Mouse (Mus musculus) limb, embryonic 10.5 days (tissue): ENCODE results near the gene Bsnd. TPM values are rescaled to one million over a fixed set of nuclear protein-coding genes. Genes with fewer than 3 reads are reported as not detected.

Experiments used
- DNase-seq: peaks from one replicate; pipeline ENCODE4 v3.0.0-alpha.2; 2017; ENCODE audit warnings: low spot score
- H3K27ac ChIP-seq: fragments of 300-500 bp; sonication (generic); 2 replicates; pipeline ENCODE4 v1.5.1; 2016; ENCODE audit warnings: mild to moderate bottlenecking
- H3K27me3 ChIP-seq: fragments of 300-500 bp; sonication (generic); 2 replicates; pipeline ENCODE4 v1.6.1; 2016; ENCODE audit warnings: low read depth, mild to moderate bottlenecking; ENCODE audit not compliant: poor library complexity, severe bottlenecking
- H3K36me3 ChIP-seq: fragments of 300-500 bp; sonication (generic); 2 replicates; pipeline ENCODE4 v1.6.1; 2016; ENCODE audit warnings: mild to moderate bottlenecking, moderate library complexity
- H3K4me1 ChIP-seq: fragments of 300-500 bp; sonication (generic); 2 replicates; pipeline ENCODE4 v1.6.1; 2016
- H3K4me3 ChIP-seq: fragments of 300-500 bp; sonication (generic); 2 replicates; pipeline ENCODE4 v1.5.1; 2016; ENCODE audit warnings: mild to moderate bottlenecking, moderate library complexity
- H3K9me3 ChIP-seq: fragments of 300-500 bp; sonication (generic); replicated peaks from 2 replicates; pipeline ENCODE4 v1.6.1; 2016; ENCODE audit warnings: mild to moderate bottlenecking
- WGBS: fragments of 180-500 bp; shearing (Covaris S2); methylation state at CpG from one replicate; pipeline ENCODE4 v1.1.7; 2016; 5-methylcytosine and 5-hydroxymethylcytosine counted together
- polyA plus RNA-seq: library from polyadenylated mRNA; unstranded; fragments of >200 nt; fragmentation: Nextera tagmentation; extraction: Ambion mirVana; gene quantifications from 2 replicates; pipeline ENCODE4 v1.2.1, GENCODE M21; 2016

Gene Bsnd
- polyA plus RNA-seq, 1 experiment from 2014 or later = not detected

- 0 out of 2 replicates have a peak, but pooled peaks cover 3% of the 10 kb centered on the region for H3K4me1 ChIP-seq
- H3K4me3 ChIP-seq = no peak overlapping the region
- DNase-seq = no peak
- no peak overlapping the region for H3K27ac ChIP-seq
- 77% methylated on average over 14 of the region's 14 CpGs for WGBS
- H3K36me3 ChIP-seq = no peaks in the 10 kb centered on the region
- H3K9me3 ChIP-seq = no peaks in the 10 kb centered on the region
- no peaks in the 10 kb centered on the region for H3K27me3 ChIP-seq
Measured at GRCm38 (mm10) chr4:106505453-106506058, 13.5 kb upstream of the Bsnd start.

GRCm38 (mm10) chr4:106503578-106503977, 11.5 kb upstream of the Bsnd start:
- peaks cover 15% of the 10 kb centered on the region for H3K4me1 ChIP-seq
- DNase-seq = no peak
- 93% methylated on average over 3 of the region's 3 CpGs for WGBS
- no peak overlapping the region for H3K4me3 ChIP-seq
- H3K9me3 ChIP-seq = no peaks in the 10 kb centered on the region
- H3K27me3 ChIP-seq = no peaks in the 10 kb centered on the region
- H3K27ac ChIP-seq = no peak overlapping the region
- no peaks in the 10 kb centered on the region for H3K36me3 ChIP-seq

- no peak for DNase-seq
- WGBS = 91% methylated on average over 10 of the region's 10 CpGs
- Histone ChIP-seq H3K4me3 (no peak overlapping the region), H3K4me1 (peaks cover 30% of the 10 kb centered on the region), H3K9me3 (no peaks in the 10 kb centered on the region), H3K27ac (no peak overlapping the region), H3K27me3 (no peaks in the 10 kb centered on the region), H3K36me3 (no peaks in the 10 kb centered on the region)
Measured at GRCm38 (mm10) chr4:106500066-106500465, 8.0 kb upstream of the Bsnd start.

GRCm38 (mm10) chr4:106498471-106498844, 6.4 kb upstream of the Bsnd start:
- 57% methylated on average over 3 of the region's 3 CpGs for WGBS

GRCm38 (mm10) chr4:106497776-106498470, 5.8 kb upstream of the Bsnd start:
- Histone ChIP-seq H3K27me3 (no peaks in the 10 kb centered on the region), H3K4me1 (peaks cover 30% of the 10 kb centered on the region), H3K9me3 (no peaks in the 10 kb centered on the region), H3K4me3 (no peak overlapping the region), H3K27ac (no peak overlapping the region), H3K36me3 (no peaks in the 10 kb centered on the region)
- 58% methylated on average over 8 of the region's 8 CpGs for whole genome bisulfite sequencing
- no peak for DNase-seq

More at GRCm38 (mm10) chr4:106498471-106498844, 6.4 kb upstream of the Bsnd start:
- no peak for DNase-seq
- Histone ChIP-seq H3K27me3 (no peaks in the 10 kb centered on the region), H3K36me3 (no peaks in the 10 kb centered on the region), H3K4me1 (peaks cover 30% of the 10 kb centered on the region), H3K27ac (no peak overlapping the region), H3K4me3 (no peak overlapping the region), H3K9me3 (no peaks in the 10 kb centered on the region)

GRCm38 (mm10) chr4:106496833-106497232, 4.8 kb upstream of the Bsnd start:
- WGBS = 63% methylated on average over 6 of the region's 6 CpGs

GRCm38 (mm10) chr4:106493639-106494038, 1.6 kb upstream of the Bsnd start:
- H3K4me1 ChIP-seq = peaks cover 26% of the 10 kb centered on the region
- 77% methylated on average over 2 of the region's 2 CpGs for WGBS
- H3K27me3 ChIP-seq = peaks cover 3% of the 10 kb centered on the region; the same call in 1 of the 2 replicates
- H3K9me3 ChIP-seq = no peaks in the 10 kb centered on the region
- no peaks in the 10 kb centered on the region for H3K36me3 ChIP-seq
- H3K4me3 ChIP-seq = no peak overlapping the region
- DNase-seq = no peak
- no peak overlapping the region for H3K27ac ChIP-seq

More at GRCm38 (mm10) chr4:106496833-106497232, 4.8 kb upstream of the Bsnd start:
- Histone ChIP-seq H3K4me3 (no peak overlapping the region), H3K36me3 (no peaks in the 10 kb centered on the region), H3K9me3 (no peaks in the 10 kb centered on the region), H3K4me1 (peaks cover 34% of the 10 kb centered on the region), H3K27me3 (peaks cover 3% of the 10 kb centered on the region; the same call in 1 of the 2 replicates), H3K27ac (no peak overlapping the region)
- no peak for DNase-seq

GRCm38 (mm10) chr4:106490620-106491019, 1.5 kb downstream of the Bsnd start:
- H3K4me1 ChIP-seq = 0 out of 2 replicates have a peak, but pooled peaks cover 8% of the 10 kb centered on the region
- WGBS = 63% methylated on average over 4 of the region's 4 CpGs
- H3K36me3 ChIP-seq = no peaks in the 10 kb centered on the region
- H3K27ac ChIP-seq = no peak overlapping the region
- no peak overlapping the region for H3K4me3 ChIP-seq
- peaks cover 3% of the 10 kb centered on the region; the same call in 1 of the 2 replicates for H3K27me3 ChIP-seq
- H3K9me3 ChIP-seq = no peaks in the 10 kb centered on the region
- DNase-seq = no peak

GRCm38 (mm10) chr4:106483831-106484230, 8.3 kb downstream of the Bsnd start:
- Histone ChIP-seq H3K4me3 (no peak overlapping the region), H3K36me3 (no peaks in the 10 kb centered on the region), H3K9me3 (no peaks in the 10 kb centered on the region), H3K27me3 (peaks cover 34% of the 10 kb centered on the region; the same call in 1 of the 2 replicates), H3K4me1 (no peaks in the 10 kb centered on the region), H3K27ac (no peak overlapping the region)
- no peak for DNase-seq
- 84% methylated on average over 1 of the region's 1 CpGs for WGBS

GRCm38 (mm10) chr4:106483215-106483727, 8.8 kb downstream of the Bsnd start:
- no peak for DNase-seq
- no peak overlapping the region for H3K4me3 ChIP-seq
- H3K27ac ChIP-seq = no peak overlapping the region
- H3K9me3 ChIP-seq = no peaks in the 10 kb centered on the region
- 58% methylated on average over 7 of the region's 7 CpGs for WGBS
- peaks cover 34% of the 10 kb centered on the region; the same call in 1 of the 2 replicates for H3K27me3 ChIP-seq
- H3K4me1 ChIP-seq = no peaks in the 10 kb centered on the region
- no peaks in the 10 kb centered on the region for H3K36me3 ChIP-seq

GRCm38 (mm10) chr4:106480545-106480944, 11.5 kb downstream of the Bsnd start:
- no peak for DNase-seq
- Histone ChIP-seq H3K9me3 (no peaks in the 10 kb centered on the region), H3K4me1 (no peaks in the 10 kb centered on the region), H3K4me3 (no peak overlapping the region), H3K36me3 (no peaks in the 10 kb centered on the region), H3K27me3 (peaks cover 34% of the 10 kb centered on the region; the same call in 1 of the 2 replicates), H3K27ac (no peak overlapping the region)
- WGBS = 81% methylated on average over 3 of the region's 3 CpGs

- Histone ChIP-seq H3K4me3 (no peak overlapping the region), H3K27ac (no peak overlapping the region), H3K4me1 (no peaks in the 10 kb centered on the region), H3K9me3 (no peaks in the 10 kb centered on the region), H3K36me3 (no peaks in the 10 kb centered on the region), H3K27me3 (no peaks in the 10 kb centered on the region)
- peak; percentile 77 for DNase-seq
- 9% methylated on average over 6 of the region's 6 CpGs for WGBS
Measured at GRCm38 (mm10) chr4:106474241-106474640, 17.8 kb downstream of the Bsnd start.

- no peak overlapping the region for H3K27ac ChIP-seq
- peak; percentile 63 for DNase-seq
- 14% methylated on average over 3 of the region's 3 CpGs for WGBS
- H3K36me3 ChIP-seq = no peaks in the 10 kb centered on the region
- H3K4me3 ChIP-seq = no peak overlapping the region
- no peaks in the 10 kb centered on the region for H3K27me3 ChIP-seq
- no peaks in the 10 kb centered on the region for H3K4me1 ChIP-seq
- H3K9me3 ChIP-seq = no peaks in the 10 kb centered on the region
Measured at GRCm38 (mm10) chr4:106472335-106472734, 19.7 kb downstream of the Bsnd start.
